Mouse (Mus musculus): Measurements from ENCODE around the gene Arid5b.

Arid5b gene

GRCm38 (mm10) chr10:68278632-68279361 lies at the start of gene Arid5b:
Arid5b (minus strand) TSS chr10:68278740.
- peak; percentile 84 for DNase-seq (ENCODE audit: low spot score)

GRCm38 (mm10) chr10:68325378-68325777 lies 46.8 kb upstream of the Arid5b start:
- no peak for DNase-seq (ENCODE audit: low spot score)

- no peak for DNase-seq (ENCODE audit: low spot score)
Measured at GRCm38 (mm10) chr10:68324061-68324460, 45.5 kb upstream of the Arid5b start.

GRCm38 (mm10) chr10:68323167-68323566 lies 44.6 kb upstream of the Arid5b start:
- DNase-seq (ENCODE audit: low spot score), result no peak

GRCm38 (mm10) chr10:68320986-68321385 lies 42.4 kb upstream of the Arid5b start:
- no peak for DNase-seq (ENCODE audit: low spot score)

- no peak for DNase-seq (ENCODE audit: low spot score)
Measured at GRCm38 (mm10) chr10:68320496-68320895, 42.0 kb upstream of the Arid5b start.

- DNase-seq (ENCODE audit: low spot score), result no peak
Measured at GRCm38 (mm10) chr10:68319438-68319837, 40.9 kb upstream of the Arid5b start.

GRCm38 (mm10) chr10:68318438-68318979 lies 40.0 kb upstream of the Arid5b start:
- DNase-seq (ENCODE audit: low spot score), result no peak

- DNase-seq (ENCODE audit: low spot score), result no peak
Measured at GRCm38 (mm10) chr10:68312734-68313133, 34.2 kb upstream of the Arid5b start.

GRCm38 (mm10) chr10:68301013-68301412 lies 22.5 kb upstream of the Arid5b start:
- no peak for DNase-seq (ENCODE audit: low spot score)

GRCm38 (mm10) chr10:68289465-68289864 lies 10.9 kb upstream of the Arid5b start:
- DNase-seq (ENCODE audit: low spot score), result no peak

- DNase-seq (ENCODE audit: low spot score), result peak; percentile 93
Measured at GRCm38 (mm10) chr10:68282466-68283391, 4.2 kb upstream of the Arid5b start.

- DNase-seq (ENCODE audit: low spot score), result no peak
Measured at GRCm38 (mm10) chr10:68281775-68282106, 3.2 kb upstream of the Arid5b start.

- peak; percentile 43 for DNase-seq (ENCODE audit: low spot score)
Measured at GRCm38 (mm10) chr10:68281076-68281774, 2.7 kb upstream of the Arid5b start.

GRCm38 (mm10) chr10:68279516-68280501 lies 1.3 kb upstream of the Arid5b start:
- peak; percentile 76 for DNase-seq (ENCODE audit: low spot score)

GRCm38 (mm10) chr10:68277671-68278151 lies 829 bp downstream of the Arid5b start:
- DNase-seq (ENCODE audit: low spot score), result peak; percentile 77

- DNase-seq (ENCODE audit: low spot score), result peak; percentile 66
Measured at GRCm38 (mm10) chr10:68276976-68277441, 1.5 kb downstream of the Arid5b start.

GRCm38 (mm10) chr10:68276350-68276975 lies 2.1 kb downstream of the Arid5b start:
- peak; percentile 88 for DNase-seq (ENCODE audit: low spot score)

GRCm38 (mm10) chr10:68274900-68275760 lies 3.4 kb downstream of the Arid5b start:
- peak; percentile 56 for DNase-seq (ENCODE audit: low spot score)

Measured in embryo, embryonic 10.5 days (tissue).